Mouse (Mus musculus) heart, adult 2 months (tissue): ENCODE measurements around the gene Ccdc39. TPM values are rescaled to one million over a fixed set of nuclear protein-coding genes. Genes with fewer than 3 reads are reported as not detected.

Experiments
- DNase-seq, 2 experiments: peaks; one replicate each; pipeline ENCODE4 v3.0.0; 2021
- H3K27ac ChIP-seq: fragments of 200-600 bp; 2 replicates; pipeline ENCODE4 v1.8.1; 2022
- H3K27me3 ChIP-seq: fragments of 200-500 bp; 2 replicates; pipeline ENCODE4 v1.6.1; 2012; ENCODE audit warnings: mild to moderate bottlenecking, low read length, inconsistent platforms, mixed read lengths; ENCODE audit not compliant: control insufficient read depth, insufficient read depth
- H3K36me3 ChIP-seq: fragments of 200-500 bp; 2 replicates; pipeline ENCODE4 v1.6.1; 2012; ENCODE audit warnings: low read length, inconsistent platforms; ENCODE audit not compliant: control insufficient read depth, insufficient read depth
- H3K4me1 ChIP-seq: fragments of 200-500 bp; 2 replicates; pipeline ENCODE4 v1.6.1; 2011; ENCODE audit warnings: low read length; ENCODE audit not compliant: control insufficient read depth, insufficient read depth
- H3K4me3 ChIP-seq: fragments of 200-600 bp; 2 replicates; pipeline ENCODE4 v1.8.1; 2022
- H3K79me2 ChIP-seq: fragments of 200-500 bp; replicated peaks from 2 replicates; pipeline ENCODE4 v1.6.1; 2012; ENCODE audit warnings: mild to moderate bottlenecking, inconsistent platforms, low read length, moderate library complexity, mixed read lengths; ENCODE audit not compliant: control insufficient read depth, insufficient read depth
- H3K9ac ChIP-seq: fragments of 200-500 bp; 2 replicates; pipeline ENCODE4 v1.6.1; 2012; ENCODE audit warnings: low read depth, mild to moderate bottlenecking, control low read depth, inconsistent platforms, low read length, mixed read lengths
- CTCF ChIP-seq: fragments of 200-600 bp; IDR thresholded peaks from 2 replicates; pipeline ENCODE4 v1.8.1; 2022; ENCODE audit warnings: antibody characterized with exemption, mild to moderate bottlenecking, moderate library complexity
- EP300 ChIP-seq: fragments of 200-500 bp; IDR thresholded peaks from 2 replicates; pipeline ENCODE4 v1.6.1; 2011; ENCODE audit warnings: low read depth, low read length, control low read depth; ENCODE audit not compliant: insufficient read depth
- POLR2A ChIP-seq: fragments of 200-500 bp; IDR thresholded peaks from 2 replicates; pipeline ENCODE4 v1.6.1; 2011; ENCODE audit warnings: mild to moderate bottlenecking, low read depth, low read length, control low read depth; ENCODE audit not compliant: insufficient read depth
- WGBS: fragments of 180-500 bp; shearing (Covaris S2); methylation state at CpG from one replicate; pipeline ENCODE4 v1.1.7; 2018; 5-methylcytosine and 5-hydroxymethylcytosine counted together
- intact Hi-C: fragments of 180-260 bp; cut with DNase I; formaldehyde crosslinking; loops from one replicate; pipeline ENCODE4 v1.15.1; 2025
- polyA plus RNA-seq: library from polyadenylated mRNA; depleted of rRNA; stranded (reverse); fragments of >200 nt; gene quantifications from 2 replicates; pipeline ENCODE4 v1.2.3, GENCODE M21; 2012
- total RNA-seq, 2 experiments: library from RNA; stranded (reverse); gene quantifications; 2 replicates each; pipeline ENCODE4 v1.2.3; 2021

Gene Ccdc39
- total and polyA plus RNA-seq, 3 experiments: 0.09 to 2.5 (median 0.13) TPM

DNA sequence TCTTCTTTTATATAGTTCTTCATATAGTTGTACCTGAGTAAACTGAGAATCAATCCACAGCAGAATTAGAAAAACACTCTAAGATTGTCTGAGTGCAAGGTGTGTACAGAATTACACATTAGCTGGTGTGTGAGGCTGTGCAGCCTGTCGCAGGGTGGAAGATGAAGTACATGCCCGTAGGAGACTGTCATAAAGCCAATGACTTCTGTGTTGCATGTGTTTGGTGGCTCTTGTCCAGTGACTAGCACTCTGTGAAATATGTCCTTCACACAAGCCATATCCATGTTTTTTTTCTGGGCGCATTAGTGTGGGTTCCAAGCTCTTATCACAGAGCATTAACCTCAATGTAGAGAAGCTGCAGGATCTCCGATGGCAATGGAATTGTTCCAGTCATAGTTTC is 6.7 kb upstream of the Ccdc39 start:
- no peak overlapping the region for H3K9ac ChIP-seq
- no peak overlapping the region for H3K27ac ChIP-seq
- H3K4me3 ChIP-seq: no peak overlapping the region
- no peaks in the 10 kb centered on the region for H3K4me1 ChIP-seq
- intact Hi-C loops: no loop called here
- 56% methylated on average over 4 of the region's 4 CpGs for WGBS
- no peak for TF ChIP-seq CTCF
- no peak for TF ChIP-seq POLR2A
- no peak for TF ChIP-seq EP300
- no peaks in the 10 kb centered on the region for H3K79me2 ChIP-seq
- DNase-seq: no peak
- H3K27me3 ChIP-seq: no peaks in the 10 kb centered on the region
- no peaks in the 10 kb centered on the region for H3K36me3 ChIP-seq

DNA sequence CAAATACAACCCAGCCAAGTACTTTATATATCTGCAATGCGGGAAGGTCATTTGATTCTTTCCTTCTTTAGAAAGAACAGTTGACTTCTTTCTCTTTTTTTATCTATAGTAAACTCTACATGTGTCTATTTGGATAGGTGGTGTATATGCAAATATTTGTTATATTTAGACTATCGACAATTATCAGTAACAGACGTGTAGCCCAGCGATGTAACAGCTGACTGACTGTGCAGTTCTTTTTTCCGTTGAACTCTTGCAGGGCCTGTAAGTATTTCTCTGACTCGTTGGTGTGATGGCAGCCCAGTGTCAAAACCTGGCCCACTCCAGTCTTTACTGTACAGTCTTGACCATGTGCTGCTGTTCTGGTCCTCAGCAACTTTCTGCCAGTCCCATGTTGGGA is 2.5 kb upstream of the Ccdc39 start:
- Histone ChIP-seq H3K79me2 (no peaks in the 10 kb centered on the region), H3K36me3 (no peaks in the 10 kb centered on the region), H3K4me3 (no peak overlapping the region), H3K27me3 (no peaks in the 10 kb centered on the region), H3K4me1 (peaks cover 2% of the 10 kb centered on the region), H3K9ac (no peak overlapping the region), H3K27ac (no peak overlapping the region)
- TF ChIP-seq CTCF (no peak), EP300 (no peak), POLR2A (no peak)
- DNase-seq: no peak
- WGBS: 64% methylated on average over 6 of the region's 6 CpGs
- intact Hi-C loops: no loop called here

DNA sequence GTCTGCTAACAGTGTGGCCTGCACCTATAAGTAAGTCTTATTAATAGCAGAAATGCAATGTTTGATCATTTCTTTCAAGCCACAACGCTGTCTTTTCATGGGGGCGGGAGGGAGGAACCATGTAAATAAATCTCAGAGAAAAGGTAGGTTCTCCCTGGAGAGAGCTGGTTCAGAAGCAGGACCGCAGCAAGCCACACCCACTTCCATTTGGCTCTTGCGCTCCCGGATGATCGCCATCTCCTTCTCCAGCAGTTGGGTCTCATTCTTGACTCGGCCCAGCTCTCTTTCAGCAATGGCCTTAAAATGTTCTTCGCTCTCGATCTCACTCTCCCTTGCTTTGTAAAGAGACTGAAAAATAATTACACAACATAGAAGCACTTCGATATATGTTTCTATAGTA is 5.2 kb downstream of the Ccdc39 start:
- Histone ChIP-seq H3K27ac (no peak overlapping the region), H3K79me2 (no peaks in the 10 kb centered on the region), H3K9ac (no peak overlapping the region), H3K4me3 (no peak overlapping the region), H3K4me1 (peaks cover under 1% of the 10 kb centered on the region), H3K36me3 (no peaks in the 10 kb centered on the region), H3K27me3 (no peaks in the 10 kb centered on the region)
- DNase-seq: no peak
- intact Hi-C loops: no loop called here
- no peak for TF ChIP-seq EP300
- TF ChIP-seq CTCF: no peak
- TF ChIP-seq POLR2A: no peak
- WGBS: 50% methylated on average over 10 of the region's 10 CpGs

DNA sequence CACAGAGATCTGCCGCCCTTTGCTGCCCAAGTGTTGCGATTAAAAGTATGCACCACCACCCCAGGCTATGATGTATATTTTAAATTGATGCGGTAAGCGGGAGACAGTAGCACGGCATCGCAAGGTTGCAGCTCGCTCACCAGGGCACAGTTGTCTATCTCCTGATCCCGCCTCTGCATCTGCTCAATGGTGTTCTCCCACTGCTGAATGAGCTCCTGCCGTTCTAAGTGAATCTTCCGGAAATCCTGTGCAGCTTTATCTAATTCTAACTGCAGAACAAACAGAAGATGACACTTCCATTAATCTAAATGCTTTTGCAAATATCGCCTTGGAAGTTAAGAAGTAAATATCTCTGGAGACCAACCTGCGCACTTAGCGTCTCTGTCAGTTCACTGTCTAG is 7.5 kb downstream of the Ccdc39 start:
- H3K27ac ChIP-seq: no peak overlapping the region
- H3K27me3 ChIP-seq: no peaks in the 10 kb centered on the region
- H3K79me2 ChIP-seq: no peaks in the 10 kb centered on the region
- H3K36me3 ChIP-seq: no peaks in the 10 kb centered on the region
- intact Hi-C loops: no loop called here
- DNase-seq: no peak
- H3K4me1 ChIP-seq: no peaks in the 10 kb centered on the region
- WGBS: 91% methylated on average over 13 of the region's 13 CpGs
- H3K9ac ChIP-seq: no peak overlapping the region
- H3K4me3 ChIP-seq: no peak overlapping the region
- TF ChIP-seq CTCF: no peak
- TF ChIP-seq POLR2A: no peak

DNA sequence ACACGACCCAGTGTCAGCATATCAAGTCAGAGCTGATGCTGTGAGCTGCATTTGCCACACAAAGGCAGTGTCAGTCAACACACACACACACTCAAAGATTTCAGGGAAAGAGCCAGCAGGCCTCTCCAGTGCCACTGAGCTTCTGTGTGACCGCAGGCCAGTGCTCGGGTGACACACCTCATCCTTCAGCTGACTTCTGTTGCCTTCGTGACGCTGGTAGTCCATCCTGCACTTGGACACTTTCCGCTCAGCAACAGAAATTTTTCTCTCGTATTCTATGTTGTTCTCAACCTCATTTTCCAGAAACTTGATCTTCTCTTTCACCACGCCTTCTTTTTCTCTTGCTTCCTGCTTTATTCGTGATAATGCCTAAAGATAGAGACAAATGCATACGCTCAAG is 11.8 kb downstream of the Ccdc39 start:
- Histone ChIP-seq H3K4me3 (no peak overlapping the region), H3K27ac (no peak overlapping the region), H3K9ac (no peak overlapping the region), H3K27me3 (no peaks in the 10 kb centered on the region), H3K4me1 (no peaks in the 10 kb centered on the region), H3K79me2 (no peaks in the 10 kb centered on the region), H3K36me3 (no peaks in the 10 kb centered on the region)
- intact Hi-C loops: no loop called here
- WGBS: 62% methylated on average over 10 of the region's 10 CpGs
- no peak for DNase-seq
- TF ChIP-seq POLR2A (no peak), CTCF (no peak), EP300 (no peak)

DNA sequence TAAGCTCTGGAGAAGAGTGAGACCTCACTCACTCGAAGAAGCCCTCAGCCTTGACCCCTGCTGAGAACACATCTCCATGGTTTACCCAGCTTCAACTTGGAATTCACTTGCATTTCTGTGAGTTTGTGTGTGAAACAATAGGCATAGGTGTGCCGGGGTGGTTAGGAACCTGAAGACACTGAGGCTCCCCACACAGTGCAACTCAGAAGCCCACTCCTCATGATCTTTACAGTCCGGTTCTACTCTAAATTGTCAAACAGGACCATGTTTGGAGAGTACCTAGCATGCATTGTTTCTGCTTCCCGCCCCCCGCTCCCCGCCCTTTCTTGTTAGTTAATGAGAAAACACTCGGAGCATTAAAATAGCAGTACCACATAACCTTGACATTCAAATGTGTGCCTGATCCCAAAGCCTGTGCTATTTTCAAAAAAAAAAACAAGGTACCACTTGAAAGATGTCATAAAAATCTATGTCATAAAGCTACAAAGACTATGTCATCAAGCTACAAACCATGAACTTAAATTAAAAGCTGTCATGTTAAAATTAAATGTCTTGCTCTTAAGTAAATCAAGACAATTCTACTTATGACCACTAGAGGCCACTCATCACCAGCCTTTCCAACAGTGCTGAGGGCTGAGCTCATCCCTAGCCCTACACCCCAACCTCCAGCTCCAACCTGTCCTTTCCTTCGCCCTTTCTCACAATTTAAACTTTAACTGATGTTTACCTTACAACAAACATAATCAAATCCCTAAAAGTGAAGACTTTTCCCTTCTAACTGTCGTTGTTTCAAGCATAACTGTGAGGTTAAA is 19.8 kb downstream of the Ccdc39 start:
- Histone ChIP-seq H3K79me2 (no peaks in the 10 kb centered on the region), H3K9ac (no peak overlapping the region), H3K36me3 (no peaks in the 10 kb centered on the region), H3K4me1 (no peaks in the 10 kb centered on the region), H3K4me3 (no peak overlapping the region), H3K27me3 (no peaks in the 10 kb centered on the region), H3K27ac (no peak overlapping the region)
- no peak for DNase-seq
- TF ChIP-seq CTCF: peak; percentile 90
- 0 out of 2 replicates have a peak, but pooled peaks have one; percentile 46 for TF ChIP-seq EP300
- TF ChIP-seq POLR2A: no peak
- intact Hi-C loops: loop anchor here (1.0 to 10.0 kb wide), 2 partner anchors 94 to 1660 kb away; no protein-coding TSS in a partner anchor
- WGBS: 36% methylated on average over 9 of the region's 9 CpGs
